Mouse (Mus musculus): ENCODE results near the gene Zfp106.

DNA sequence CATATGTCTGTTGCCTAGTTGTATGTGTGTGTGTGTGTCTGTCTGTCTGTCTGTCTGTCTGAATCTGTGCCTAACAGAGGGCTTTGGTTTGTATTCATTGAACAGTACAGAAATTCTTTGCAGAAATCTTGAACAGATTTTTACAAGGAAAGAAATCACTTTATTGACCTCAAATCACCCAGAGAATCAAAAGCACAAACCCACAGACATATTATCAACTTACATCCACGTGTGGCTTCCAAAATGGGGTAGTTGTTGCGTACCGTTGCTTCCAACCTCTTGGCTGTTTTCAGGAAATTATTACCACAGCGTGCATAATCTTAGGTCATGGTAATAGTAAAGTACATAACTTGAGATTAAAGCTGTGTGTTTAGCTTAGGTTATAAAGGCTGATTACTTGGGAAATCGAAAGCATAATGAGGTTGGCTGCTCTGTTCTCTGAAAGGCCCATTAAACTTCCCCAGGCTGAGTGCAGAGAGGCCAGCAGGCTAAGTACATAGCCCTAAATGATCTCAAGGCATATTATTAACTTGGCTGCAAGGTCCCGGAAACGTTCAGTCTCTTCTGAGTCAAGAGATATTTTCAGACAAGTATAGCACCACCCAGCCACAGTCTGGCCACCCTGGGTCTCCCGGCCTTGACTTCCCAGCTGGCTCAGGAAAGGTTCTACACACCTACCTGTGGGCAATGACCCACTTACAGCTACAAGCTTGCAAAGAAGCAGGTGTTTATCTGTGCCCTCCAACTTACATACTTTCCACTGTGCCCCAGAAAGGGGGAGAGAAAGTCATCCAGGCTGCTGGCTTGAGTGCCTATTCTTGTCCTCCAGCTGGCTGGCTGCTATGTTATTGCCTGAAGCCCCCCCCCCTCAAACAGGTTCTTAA is 80.9 kb downstream of the Zfp106 start:
- no peak for TF ChIP-seq CTCF (IDR thresholded peaks at IDR 0.05; ENCODE audit: low read depth)
- no peak for TF ChIP-seq EP300 (optimal IDR thresholded peaks at IDR 0.05)

All from stomach, postnatal 0 days (tissue).